Mouse (Mus musculus): Measurements from ENCODE around the gene Diexf.

DNA sequence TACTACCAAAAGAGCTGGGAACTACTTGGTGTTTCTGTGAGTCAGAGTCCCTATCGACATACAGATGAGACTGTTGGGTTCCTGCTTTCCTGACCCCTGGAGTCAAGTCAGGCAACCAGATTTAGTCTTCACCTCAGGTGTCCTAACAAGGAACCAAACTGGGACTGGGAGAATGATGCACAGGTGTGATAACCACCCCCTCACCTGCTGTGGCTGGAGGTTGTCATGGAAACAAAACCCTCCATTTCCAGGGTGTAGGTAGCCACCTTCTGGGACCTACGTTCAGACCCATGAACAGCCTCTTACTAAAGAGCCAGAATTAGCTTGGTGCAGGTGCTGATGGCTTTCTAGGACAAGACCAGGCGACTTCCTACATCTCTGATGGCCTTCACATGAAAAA is 27.1 kb downstream of the Diexf start:
- TF ChIP-seq CTCF (IDR thresholded peaks at IDR 0.05; ENCODE audit: low read depth) (no peak), EP300 (optimal IDR thresholded peaks at IDR 0.05) (no peak)

All from stomach, postnatal 0 days (tissue).